Mouse (Mus musculus) liver, embryonic 12.5 days (tissue): ENCODE results near the gene Psmd14. TPM values are rescaled to one million over a fixed set of nuclear protein-coding genes. Genes with fewer than 3 reads are reported as not detected.

Experiments used
- ATAC-seq: fragments of 200-750 bp; cut with Nextera tagmentation; 2 replicates; pipeline ENCODE4 v1.8.0; 2017; ENCODE audit warnings: moderate number of reproducible peaks, mild to moderate bottlenecking, moderate library complexity
- H3K27ac ChIP-seq: fragments of 300-500 bp; sonication (generic); 2 replicates; pipeline ENCODE4 v1.5.1; 2016; ENCODE audit warnings: mild to moderate bottlenecking
- H3K27me3 ChIP-seq: fragments of 300-500 bp; sonication (generic); replicated peaks from 2 replicates; pipeline ENCODE4 v1.6.1; 2016; ENCODE audit warnings: mild to moderate bottlenecking, moderate library complexity
- H3K36me3 ChIP-seq: fragments of 300-500 bp; sonication (generic); 2 replicates; pipeline ENCODE4 v1.6.1; 2016; ENCODE audit warnings: mild to moderate bottlenecking, moderate library complexity
- H3K4me1 ChIP-seq: fragments of 300-500 bp; sonication (generic); 2 replicates; pipeline ENCODE4 v1.6.1; 2016
- H3K4me2 ChIP-seq: fragments of 300-500 bp; sonication (generic); 2 replicates; pipeline ENCODE4 v1.6.1; 2016; ENCODE audit warnings: mild to moderate bottlenecking, moderate library complexity
- H3K4me3 ChIP-seq: fragments of 300-500 bp; sonication (generic); 2 replicates; pipeline ENCODE4 v1.5.1; 2016; ENCODE audit warnings: mild to moderate bottlenecking, moderate library complexity
- H3K9ac ChIP-seq: fragments of 300-500 bp; sonication (generic); 2 replicates; pipeline ENCODE4 v1.6.1; 2016; ENCODE audit warnings: mild to moderate bottlenecking, moderate library complexity
- H3K9me3 ChIP-seq: fragments of 300-500 bp; sonication (generic); replicated peaks from 2 replicates; pipeline ENCODE4 v1.6.1; 2016; ENCODE audit warnings: mild to moderate bottlenecking, moderate library complexity
- WGBS: fragments of 180-500 bp; shearing (Covaris S2); methylation state at CpG from one replicate; pipeline ENCODE4 v1.1.7; 2016; ENCODE audit not compliant: insufficient replicate concordance; 5-methylcytosine and 5-hydroxymethylcytosine counted together
- microRNA-seq: library from miRNA; unstranded; fragments of <30 nt; microRNA quantifications from one replicate; pipeline ENCODE4, GENCODE M21; 2017
- polyA plus RNA-seq: library from polyadenylated mRNA; unstranded; fragments of >200 nt; fragmentation: Nextera tagmentation; extraction: Ambion mirVana; gene quantifications from 2 replicates; pipeline ENCODE4 v1.2.1, GENCODE M21; 2016

Psmd14 gene
- polyA plus RNA-seq, 1 experiment from 2014 or later = 193 TPM

DNA sequence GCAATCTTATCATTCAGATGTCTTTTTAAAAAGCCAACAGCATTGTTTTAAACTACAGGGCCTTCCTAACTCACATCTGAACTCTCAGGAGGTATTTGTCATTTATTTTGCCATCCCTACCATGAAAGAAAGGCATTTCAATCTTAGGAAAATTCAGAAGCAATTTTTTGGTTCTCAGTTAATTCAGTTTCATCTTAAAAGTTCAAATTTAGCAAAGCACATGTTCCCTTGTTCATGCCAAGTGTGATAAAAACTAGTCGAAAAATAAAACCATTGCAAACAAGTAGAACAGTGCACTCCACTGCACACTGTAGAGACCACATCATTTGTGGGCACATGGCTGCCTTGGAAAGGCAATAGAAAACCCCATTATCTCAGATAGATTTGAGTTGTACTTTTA lies 106.7 kb downstream of the Psmd14 start:
- H3K4me2 ChIP-seq = no peak overlapping the region
- no peak overlapping the region for H3K9ac ChIP-seq
- H3K36me3 ChIP-seq = no peaks in the 10 kb centered on the region
- no peak overlapping the region for H3K4me3 ChIP-seq
- 50% methylated on average over 1 of the region's 1 CpGs for WGBS
- H3K4me1 ChIP-seq = peaks cover 10% of the 10 kb centered on the region
- no peaks in the 10 kb centered on the region for H3K9me3 ChIP-seq
- peaks cover 52% of the 10 kb centered on the region for H3K27me3 ChIP-seq
- H3K27ac ChIP-seq = no peak overlapping the region
- ATAC-seq = no peak

DNA sequence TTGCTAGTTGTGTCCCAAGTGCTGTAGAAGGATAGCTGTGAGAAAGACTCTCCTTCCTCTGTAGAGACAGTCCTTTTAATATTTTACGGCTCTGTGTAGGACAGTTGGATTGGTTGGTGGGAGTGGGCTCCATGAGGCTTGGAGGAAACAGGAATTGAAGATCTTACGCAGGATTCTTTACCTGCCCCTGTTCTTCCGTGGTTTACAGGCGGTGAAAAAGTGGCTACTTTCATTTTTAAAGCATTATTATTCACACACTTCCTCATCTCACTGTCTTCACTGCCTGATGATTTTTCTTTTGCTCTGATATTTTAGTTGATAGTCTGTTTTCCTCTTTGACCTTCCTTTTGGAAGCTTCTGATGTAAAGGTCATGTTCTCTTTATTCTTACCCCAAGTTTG lies 108.7 kb downstream of the Psmd14 start:
- Histone ChIP-seq H3K9ac (no peak overlapping the region), H3K27ac (no peak overlapping the region), H3K4me2 (no peak overlapping the region), H3K27me3 (peaks cover 34% of the 10 kb centered on the region), H3K9me3 (no peaks in the 10 kb centered on the region), H3K36me3 (no peaks in the 10 kb centered on the region), H3K4me1 (peaks cover 8% of the 10 kb centered on the region), H3K4me3 (no peak overlapping the region)
- WGBS = 43% methylated on average over 4 of the region's 4 CpGs
- no peak for ATAC-seq

DNA sequence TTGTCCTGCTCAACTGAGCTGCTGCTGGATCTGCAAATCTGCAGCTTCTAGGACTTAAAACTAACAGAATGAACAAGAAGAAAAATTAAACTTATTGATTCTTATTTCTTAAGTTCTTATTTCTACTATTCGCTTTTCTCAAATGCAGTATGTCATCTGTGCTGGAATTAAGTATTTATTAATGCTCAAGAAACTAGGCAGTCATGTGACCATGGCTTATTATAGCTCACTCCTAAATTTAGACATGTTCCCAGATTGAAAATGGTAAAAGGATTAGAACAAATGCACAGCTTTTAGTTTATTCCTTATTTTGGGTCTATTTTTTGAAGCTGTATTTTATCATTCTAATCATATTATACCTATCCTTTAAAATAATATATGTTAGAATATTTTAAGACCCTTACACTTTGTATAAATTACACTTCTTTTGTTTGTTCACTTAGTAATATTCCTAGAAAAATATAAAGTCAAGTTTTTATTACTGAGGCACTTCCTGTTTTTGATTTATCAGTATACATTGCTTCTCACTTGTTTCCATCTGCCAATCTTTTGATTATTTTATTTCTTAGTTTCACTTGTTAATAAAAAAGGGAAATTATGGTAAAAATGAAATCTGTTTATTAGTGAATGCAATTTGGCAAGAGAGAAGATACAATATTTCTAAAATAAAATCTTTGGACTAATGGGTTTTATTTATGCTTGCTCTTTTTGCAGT lies 112.1 kb downstream of the Psmd14 start:
- Histone ChIP-seq H3K4me2 (no peak overlapping the region), H3K4me3 (no peak overlapping the region), H3K4me1 (no peaks in the 10 kb centered on the region), H3K36me3 (no peaks in the 10 kb centered on the region), H3K9me3 (no peaks in the 10 kb centered on the region), H3K27ac (no peak overlapping the region), H3K27me3 (peaks cover 11% of the 10 kb centered on the region), H3K9ac (no peak overlapping the region)
- WGBS = 63% methylated on average over 1 of the region's 1 CpGs
- no peak for ATAC-seq

DNA sequence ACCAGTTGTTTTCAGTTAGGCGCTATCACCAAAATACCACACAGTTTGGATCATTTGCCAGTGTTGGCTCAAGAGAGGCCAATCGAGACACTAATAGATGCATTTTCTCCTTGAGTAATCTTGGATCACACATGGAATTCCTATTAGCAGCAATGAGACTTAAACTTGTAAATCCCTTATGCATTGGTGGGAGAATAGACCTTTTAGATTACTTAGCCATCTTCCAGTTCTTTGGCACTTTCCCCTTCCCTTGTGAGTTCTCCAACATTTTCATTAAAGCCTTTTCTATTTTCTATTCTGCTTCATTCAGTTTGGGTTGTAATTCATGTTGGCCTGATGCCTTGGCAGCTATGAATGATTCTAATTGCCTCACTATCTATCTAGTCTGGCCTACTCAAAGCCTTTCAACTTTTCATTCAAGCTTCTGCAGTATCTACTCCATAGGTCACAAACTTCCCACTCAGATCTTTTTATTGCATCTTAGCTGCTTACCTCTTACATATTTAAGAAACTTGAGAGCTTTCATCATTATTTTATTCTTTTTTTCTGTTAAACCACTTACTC lies 125.8 kb downstream of the Psmd14 start:
- Histone ChIP-seq H3K4me3 (no peak overlapping the region), H3K9me3 (no peaks in the 10 kb centered on the region), H3K27ac (no peak overlapping the region), H3K4me2 (no peak overlapping the region), H3K36me3 (no peaks in the 10 kb centered on the region), H3K27me3 (no peaks in the 10 kb centered on the region), H3K9ac (no peak overlapping the region), H3K4me1 (no peaks in the 10 kb centered on the region)
- ATAC-seq = no peak
- WGBS = 64% methylated on average over 2 of the region's 2 CpGs

Small RNAs within 50 kb of the gene (microRNA-seq; reads per million reads assigned to microRNA genes)
- not detected for gene Gm22403

Other genes starting within 250 kb of the Psmd14 start
- gene Tank, start 133.1 kb upstream of the Psmd14 start, polyA plus RNA-seq = 27.9 and 28.0 TPM in 2 replicates
- not detected in 2 replicates for gene Tbr1, start 91.2 kb downstream of the Psmd14 start, polyA plus RNA-seq